Mouse (Mus musculus): Measurements from ENCODE around the gene Tmem126b.

The Tmem126b gene

DNA sequence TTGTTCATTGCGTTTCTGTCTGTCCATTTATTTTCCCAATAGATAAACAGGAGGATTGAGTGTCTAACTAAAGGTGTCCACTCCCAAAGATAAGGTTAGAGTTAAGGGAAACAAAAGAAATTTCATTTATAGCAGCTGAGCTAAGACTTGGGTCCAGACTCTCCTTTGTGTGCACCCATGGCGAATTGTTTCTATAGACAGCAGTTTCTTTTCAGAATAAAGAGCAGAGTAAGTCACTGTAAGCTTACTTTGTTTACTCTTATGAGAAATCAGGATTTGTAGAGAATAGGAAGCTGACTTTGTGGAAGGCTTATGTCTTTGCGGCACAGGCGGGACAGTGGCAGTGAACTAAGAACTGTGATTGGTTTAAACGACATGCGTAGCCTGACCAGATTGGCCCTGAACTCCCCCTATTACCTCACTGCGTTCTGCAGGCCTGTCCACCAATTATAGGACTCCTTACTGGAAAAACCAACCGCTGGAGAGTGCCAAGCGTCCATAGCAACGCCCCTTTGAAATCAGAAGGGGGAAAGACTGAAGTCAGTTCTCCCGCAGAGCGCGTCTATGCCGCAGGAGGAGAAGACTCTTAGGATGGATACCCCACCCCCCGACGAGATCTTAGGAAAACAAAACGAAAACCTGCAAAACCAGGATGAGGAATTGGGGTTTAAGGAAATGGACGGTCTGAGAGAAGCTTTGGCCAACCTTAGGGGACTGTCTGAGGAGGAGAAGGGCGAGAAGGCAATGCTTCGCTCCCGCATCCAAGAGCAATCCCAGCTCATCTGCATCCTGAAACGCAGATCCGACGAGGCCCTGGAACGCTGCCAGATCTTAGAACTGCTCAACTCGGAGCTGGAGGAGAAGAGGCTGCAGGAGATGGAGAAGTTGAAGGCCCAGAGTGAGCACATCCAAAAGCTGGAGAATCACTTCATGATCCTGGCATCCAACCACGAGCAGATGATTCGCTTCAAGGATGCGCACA is 49.5 kb downstream of the Tmem126b start, which contains the start of gene Ccdc89:
TSS of gene Ccdc89 (plus strand) at position 558 of the 982 bp plus-strand sequence.
- DNase-seq (ENCODE audit: low read depth, low spot score), result no peak

Measured in A20 (cell line).